Mouse (Mus musculus): ENCODE results near the gene Camta1. TPM values are rescaled to one million over a fixed set of nuclear protein-coding genes. Genes with fewer than 3 reads are reported as not detected.

Gene Camta1
- polyA plus RNA-seq, 1 experiment from 2014 or later, result 159 TPM

DNA sequence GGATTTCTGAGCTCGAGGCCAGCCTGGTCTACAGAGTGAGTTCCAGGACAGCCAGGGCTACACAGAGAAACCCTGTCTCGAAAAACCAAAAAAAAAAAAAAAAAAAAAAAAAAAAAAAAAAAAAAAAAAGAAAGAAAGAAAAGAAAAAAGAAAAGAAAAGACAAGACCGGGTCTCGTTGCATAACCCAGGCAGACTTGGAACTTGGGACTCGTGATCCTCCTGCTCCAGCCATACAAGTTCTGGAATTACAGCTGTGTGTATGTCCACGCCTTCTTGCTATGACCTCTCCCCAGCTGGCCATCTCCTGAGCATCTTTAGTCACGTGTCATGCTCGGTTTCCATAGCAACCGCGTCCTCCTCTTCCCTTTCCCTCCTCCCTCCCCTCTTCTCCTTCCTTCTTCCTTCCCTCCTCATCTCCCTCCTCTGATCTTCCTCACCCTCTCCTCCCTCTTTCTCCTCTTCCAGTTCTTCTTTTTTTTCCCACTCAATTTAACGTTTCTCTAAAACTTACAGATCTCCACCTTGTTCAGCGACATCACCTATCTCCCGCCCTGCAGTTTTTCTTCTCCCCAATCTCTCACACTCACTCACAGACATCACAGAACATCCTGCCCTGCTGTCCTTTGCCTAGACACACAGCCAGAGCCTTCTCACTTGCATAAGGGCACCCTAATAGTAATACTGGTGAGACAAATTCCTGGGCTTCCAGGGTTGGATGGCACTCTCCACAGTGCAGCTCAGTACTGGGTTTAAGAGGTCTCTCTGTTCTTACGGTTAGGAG, 934.6 kb downstream of the Camta1 start:
- H3K9ac ChIP-seq, result no peak overlapping the region
- H3K4me3 ChIP-seq, result no peak overlapping the region
- H3K4me2 ChIP-seq, result no peak overlapping the region
- 52% methylated on average over 14 of the region's 14 CpGs for WGBS
- no peaks in the 10 kb centered on the region for H3K36me3 ChIP-seq
- H3K27ac ChIP-seq (ENCODE audit: poor library complexity, severe bottlenecking), result no peak overlapping the region
- H3K27me3 ChIP-seq (replicated peaks), result 0 out of 2 replicates have a peak, but pooled peaks cover 6% of the 10 kb centered on the region
- no peak for ATAC-seq (ENCODE audit: insufficient number of reproducible peaks, low FRiP score)
- H3K9me3 ChIP-seq (replicated peaks), result no peaks in the 10 kb centered on the region
- H3K4me1 ChIP-seq (replicated peaks), result peaks cover 5% of the 10 kb centered on the region; the same call in 1 of the 2 replicates

DNA sequence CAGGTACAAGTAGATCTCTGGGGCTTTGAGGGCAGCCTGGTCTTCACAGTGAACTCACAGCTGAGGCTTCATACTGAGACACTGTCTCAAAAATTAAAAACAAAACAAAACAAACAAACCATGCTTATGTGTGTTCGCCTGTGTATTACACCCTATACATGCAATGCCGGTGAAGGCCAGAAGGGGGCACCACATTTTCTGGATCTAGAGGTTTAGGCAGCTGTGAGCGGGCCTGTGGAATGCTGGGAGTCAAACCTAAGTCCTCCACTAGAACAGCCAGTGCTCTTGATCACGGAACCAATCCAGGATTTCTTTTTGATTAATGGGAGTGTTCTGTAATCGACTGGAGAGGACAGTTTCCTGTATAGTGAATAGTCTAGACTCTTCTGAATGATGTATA, 935.8 kb downstream of the Camta1 start:
- no peaks in the 10 kb centered on the region for H3K36me3 ChIP-seq
- no peak overlapping the region for H3K4me2 ChIP-seq
- 46% methylated on average over 5 of the region's 5 CpGs for WGBS
- H3K9me3 ChIP-seq (replicated peaks), result no peaks in the 10 kb centered on the region
- H3K27me3 ChIP-seq (replicated peaks), result 0 out of 2 replicates have a peak, but pooled peaks cover 6% of the 10 kb centered on the region
- H3K9ac ChIP-seq, result no peak overlapping the region
- no peak overlapping the region for H3K27ac ChIP-seq (ENCODE audit: poor library complexity, severe bottlenecking)
- no peak overlapping the region for H3K4me3 ChIP-seq
- ATAC-seq (ENCODE audit: insufficient number of reproducible peaks, low FRiP score), result no peak
- peaks cover 5% of the 10 kb centered on the region; the same call in 1 of the 2 replicates for H3K4me1 ChIP-seq (replicated peaks)

DNA sequence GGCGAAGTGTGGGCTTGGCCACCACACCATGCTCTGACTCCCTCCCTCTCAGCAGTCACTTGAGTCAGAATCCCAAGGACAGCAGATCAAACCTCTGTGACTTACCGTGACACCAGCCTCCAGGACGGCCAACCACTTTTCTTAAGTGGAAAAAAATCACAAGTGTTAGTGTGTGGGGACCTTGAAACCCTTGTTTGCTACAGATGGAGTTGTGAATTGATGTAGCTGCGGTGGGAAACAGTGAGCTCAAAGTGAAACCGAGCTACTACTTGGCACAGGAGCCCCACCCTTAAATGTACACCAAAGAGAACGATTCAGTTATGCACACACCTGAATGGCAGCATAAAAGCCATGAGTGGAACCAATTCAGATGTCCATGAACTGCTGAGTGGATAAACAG, 936.7 kb downstream of the Camta1 start:
- Histone ChIP-seq H3K36me3 (no peaks in the 10 kb centered on the region), H3K4me3 (no peak overlapping the region), H3K27ac (ENCODE audit: poor library complexity, severe bottlenecking) (no peak overlapping the region), H3K9ac (no peak overlapping the region), H3K9me3 (replicated peaks) (no peaks in the 10 kb centered on the region), H3K4me1 (replicated peaks) (peaks cover 5% of the 10 kb centered on the region; the same call in 1 of the 2 replicates), H3K4me2 (no peak overlapping the region), H3K27me3 (replicated peaks) (0 out of 2 replicates have a peak, but pooled peaks cover 4% of the 10 kb centered on the region)
- WGBS, result 68% methylated on average over 6 of the region's 6 CpGs
- no peak for ATAC-seq (ENCODE audit: insufficient number of reproducible peaks, low FRiP score)

DNA sequence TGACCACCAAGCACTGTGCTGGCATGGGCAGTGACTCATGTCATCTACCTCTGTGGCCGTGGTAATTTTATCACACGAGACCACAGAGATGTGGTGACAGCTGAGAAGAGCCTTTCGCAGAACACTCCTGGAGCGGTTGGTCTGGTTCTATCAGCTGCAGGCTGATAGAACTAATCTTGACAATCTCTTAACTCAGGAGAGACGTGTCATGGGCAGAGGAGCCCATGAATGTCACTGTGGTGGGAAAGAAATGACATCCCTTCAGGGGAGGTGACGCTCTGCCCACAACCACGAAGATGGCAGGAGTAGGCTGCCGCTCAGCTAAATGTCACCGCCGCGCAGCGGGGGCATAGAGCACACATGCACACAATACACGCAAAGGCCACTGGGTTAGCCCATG, 937.4 kb downstream of the Camta1 start:
- Histone ChIP-seq H3K36me3 (no peaks in the 10 kb centered on the region), H3K27me3 (replicated peaks) (no peaks in the 10 kb centered on the region), H3K4me2 (peak overlapping the region; percentile 16; the same call in 1 of the 2 replicates), H3K9ac (no peak overlapping the region), H3K27ac (ENCODE audit: poor library complexity, severe bottlenecking) (no peak overlapping the region), H3K4me3 (no peak overlapping the region), H3K4me1 (replicated peaks) (peaks cover 5% of the 10 kb centered on the region; the same call in 1 of the 2 replicates), H3K9me3 (replicated peaks) (no peaks in the 10 kb centered on the region)
- WGBS, result 52% methylated on average over 13 of the region's 13 CpGs
- no peak for ATAC-seq (ENCODE audit: insufficient number of reproducible peaks, low FRiP score)

DNA sequence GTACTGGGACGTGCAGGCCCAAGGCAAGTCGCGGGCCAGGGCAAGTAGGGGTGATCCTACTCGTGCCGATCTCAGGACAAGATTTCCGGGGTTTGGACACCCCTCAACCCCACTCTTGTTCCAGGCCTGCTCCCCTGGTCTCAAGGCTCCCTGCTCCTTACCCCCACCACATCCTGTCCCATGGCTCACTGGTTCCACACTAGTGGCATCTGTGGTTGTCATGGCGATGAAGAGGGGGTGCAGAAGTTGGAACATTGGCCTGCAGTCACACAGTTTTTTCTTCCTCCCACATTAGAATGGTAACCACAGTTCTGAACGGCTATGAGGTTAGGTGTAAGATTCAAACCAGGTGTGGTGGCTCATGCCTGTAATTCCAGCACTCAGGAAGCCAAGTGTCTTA, 940.5 kb downstream of the Camta1 start:
- Histone ChIP-seq H3K36me3 (no peaks in the 10 kb centered on the region), H3K9me3 (replicated peaks) (no peaks in the 10 kb centered on the region), H3K9ac (no peak overlapping the region), H3K4me3 (no peak overlapping the region), H3K27ac (ENCODE audit: poor library complexity, severe bottlenecking) (no peak overlapping the region), H3K4me2 (no peak overlapping the region), H3K27me3 (replicated peaks) (no peaks in the 10 kb centered on the region), H3K4me1 (replicated peaks) (peaks cover 5% of the 10 kb centered on the region; the same call in 1 of the 2 replicates)
- 82% methylated on average over 8 of the region's 8 CpGs for WGBS
- no peak for ATAC-seq (ENCODE audit: insufficient number of reproducible peaks, low FRiP score)

DNA sequence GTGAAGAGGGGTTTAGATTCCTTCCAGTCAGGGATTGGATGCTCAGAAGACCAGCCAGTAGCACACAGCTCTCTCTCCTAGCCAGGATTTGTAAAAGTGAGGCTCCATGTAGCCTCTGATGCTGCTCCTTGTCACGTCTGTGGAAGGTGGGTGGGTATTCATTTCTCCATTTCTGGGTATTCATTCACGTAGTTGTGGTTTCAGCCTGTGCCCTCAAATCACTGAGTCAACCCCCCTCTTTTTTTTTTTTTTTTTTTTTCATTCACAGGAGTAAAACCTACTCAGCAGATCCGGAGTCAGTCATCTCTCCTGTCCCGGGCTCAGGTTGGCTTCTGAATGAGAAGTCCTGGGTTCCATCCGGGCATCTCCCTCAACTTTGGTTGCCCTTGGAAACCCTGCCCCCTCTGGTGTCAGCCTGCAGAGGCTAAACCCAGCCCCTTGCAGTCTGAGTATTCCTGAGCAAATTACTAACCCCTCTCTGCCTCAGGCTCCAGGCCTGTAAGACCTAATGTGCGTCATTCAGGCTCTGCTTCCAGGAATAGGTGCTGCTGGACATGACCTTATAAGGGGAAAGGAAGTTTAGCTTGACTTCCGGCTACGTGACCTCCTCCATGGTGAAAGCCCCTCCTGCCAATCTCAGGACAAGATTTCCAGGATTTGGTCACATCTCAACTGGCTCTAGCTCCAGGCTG, 944.2 kb downstream of the Camta1 start:
- Histone ChIP-seq H3K27ac (ENCODE audit: poor library complexity, severe bottlenecking) (no peak overlapping the region), H3K4me2 (no peak overlapping the region), H3K36me3 (no peaks in the 10 kb centered on the region), H3K4me1 (replicated peaks) (peaks cover 19% of the 10 kb centered on the region), H3K9me3 (replicated peaks) (no peaks in the 10 kb centered on the region), H3K9ac (no peak overlapping the region), H3K4me3 (no peak overlapping the region), H3K27me3 (replicated peaks) (no peaks in the 10 kb centered on the region)
- no peak for ATAC-seq (ENCODE audit: insufficient number of reproducible peaks, low FRiP score)
- WGBS, result 44% methylated on average over 8 of the region's 8 CpGs

DNA sequence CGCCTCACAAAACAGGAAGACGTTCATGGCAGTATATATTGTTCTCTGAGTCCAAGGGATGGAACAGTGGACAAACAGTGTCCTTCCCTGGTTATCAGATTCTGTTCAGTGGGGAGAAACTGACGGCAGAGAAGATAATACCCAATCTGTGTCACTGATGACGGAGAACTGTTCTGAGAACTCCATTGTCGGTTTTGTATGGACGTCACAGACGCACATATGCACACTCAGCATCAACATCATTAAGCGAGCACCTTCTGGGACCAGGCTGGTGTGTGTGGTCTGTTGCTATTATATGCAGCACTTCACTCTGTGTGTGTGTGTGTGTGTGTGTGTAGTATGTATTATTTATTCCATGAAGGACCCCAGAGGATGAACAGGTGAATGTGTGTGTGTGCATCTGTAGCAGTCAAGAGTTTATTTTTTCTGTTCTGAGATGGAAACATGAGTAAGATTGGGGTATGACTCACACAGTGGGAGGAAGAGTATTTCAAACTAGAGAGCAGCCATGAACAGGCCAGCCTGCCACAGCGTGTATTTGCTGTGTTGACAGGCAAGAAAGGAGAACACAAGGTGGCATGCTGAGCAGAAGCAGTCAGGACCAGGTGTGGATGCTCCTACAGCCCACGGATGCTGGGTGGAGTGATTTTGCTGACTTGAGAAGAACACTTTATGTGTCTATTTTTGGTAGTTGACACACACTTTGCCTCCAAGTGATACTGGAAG, 946.3 kb downstream of the Camta1 start:
- Histone ChIP-seq H3K4me3 (peak overlapping the region; percentile 60), H3K4me1 (replicated peaks) (peaks cover 19% of the 10 kb centered on the region), H3K9ac (peak overlapping the region; percentile 75), H3K36me3 (no peaks in the 10 kb centered on the region), H3K27me3 (replicated peaks) (no peaks in the 10 kb centered on the region), H3K4me2 (peak overlapping the region; percentile 67), H3K27ac (ENCODE audit: poor library complexity, severe bottlenecking) (peak overlapping the region; percentile 83), H3K9me3 (replicated peaks) (no peaks in the 10 kb centered on the region)
- ATAC-seq (ENCODE audit: insufficient number of reproducible peaks, low FRiP score), result no peak
- WGBS, result 50% methylated on average over 10 of the region's 10 CpGs

DNA sequence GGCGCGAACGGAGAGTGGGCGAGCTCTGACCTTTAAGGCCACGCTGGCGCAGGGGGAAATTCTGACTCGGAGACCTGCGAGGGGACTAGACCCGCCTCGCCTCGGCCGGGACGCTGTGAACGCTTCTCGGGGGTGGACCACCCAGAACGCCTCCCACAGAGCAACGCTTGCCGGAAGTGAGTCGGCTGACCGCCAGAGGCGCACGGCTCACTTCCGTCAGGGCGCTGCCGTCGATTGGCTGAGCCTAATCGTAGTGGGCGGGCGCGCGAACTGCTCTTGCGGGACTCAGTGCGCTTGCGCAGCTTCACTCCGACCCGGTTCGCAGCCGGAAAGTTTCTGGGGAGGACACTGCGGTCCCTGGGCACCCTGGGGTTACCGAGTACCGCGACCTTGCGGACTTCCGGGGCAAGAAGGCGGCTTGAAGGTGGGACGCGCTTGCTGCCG, 947.4 kb downstream of the Camta1 start, which contains the start of the genes Park7 and Tnfrsf9:
Gene Park7 (minus strand): TSS at position 148 of the 444 bp plus-strand sequence.
Gene Tnfrsf9 (plus strand): TSS at position 273 of the 444 bp plus-strand sequence.
- peaks cover 19% of the 10 kb centered on the region for H3K4me1 ChIP-seq (replicated peaks)
- peak within 1 kb of the TSS; percentile 67 for H3K4me2 ChIP-seq
- ATAC-seq (ENCODE audit: insufficient number of reproducible peaks, low FRiP score), result peak; percentile 89
- H3K9me3 ChIP-seq (replicated peaks), result no peaks in the 10 kb centered on the region
- H3K4me3 ChIP-seq, result peak within 1 kb of the TSS; percentile 60
- peak within 1 kb of the TSS; percentile 77 for H3K9ac ChIP-seq
- H3K27me3 ChIP-seq (replicated peaks), result no peaks in the 10 kb centered on the region
- WGBS, result under 1% methylated on average over 48 of the region's 48 CpGs
- no peaks in the 10 kb centered on the region for H3K36me3 ChIP-seq
- H3K27ac ChIP-seq (ENCODE audit: poor library complexity, severe bottlenecking), result peak within 1 kb of the TSS; percentile 83

DNA sequence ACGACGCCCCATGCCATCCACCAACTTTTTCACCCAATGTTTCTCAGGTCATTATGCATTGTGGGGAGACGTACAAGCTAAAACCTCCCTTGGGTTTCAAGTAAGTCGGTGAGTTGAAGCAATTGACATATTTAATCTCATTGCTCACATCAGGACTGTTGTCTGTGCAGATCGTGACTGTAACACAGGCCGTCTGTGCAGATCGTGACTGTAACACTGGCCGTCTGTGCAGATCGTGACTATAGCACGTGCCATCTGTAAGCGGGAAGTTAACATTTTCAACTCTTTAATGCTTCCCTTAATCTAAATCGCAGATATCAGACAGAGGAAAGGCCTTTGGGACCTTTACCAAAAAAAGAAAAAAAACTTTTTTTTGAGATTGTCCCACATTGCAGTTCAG, 947.9 kb downstream of the Camta1 start:
- Histone ChIP-seq H3K9ac (peak overlapping the region; percentile 77), H3K9me3 (replicated peaks) (no peaks in the 10 kb centered on the region), H3K36me3 (no peaks in the 10 kb centered on the region), H3K4me3 (peak overlapping the region; percentile 60), H3K4me2 (peak overlapping the region; percentile 67), H3K27me3 (replicated peaks) (no peaks in the 10 kb centered on the region), H3K27ac (ENCODE audit: poor library complexity, severe bottlenecking) (peak overlapping the region; percentile 75), H3K4me1 (replicated peaks) (peaks cover 23% of the 10 kb centered on the region)
- 18% methylated on average over 12 of the region's 12 CpGs for WGBS
- ATAC-seq (ENCODE audit: insufficient number of reproducible peaks, low FRiP score), result no peak

DNA sequence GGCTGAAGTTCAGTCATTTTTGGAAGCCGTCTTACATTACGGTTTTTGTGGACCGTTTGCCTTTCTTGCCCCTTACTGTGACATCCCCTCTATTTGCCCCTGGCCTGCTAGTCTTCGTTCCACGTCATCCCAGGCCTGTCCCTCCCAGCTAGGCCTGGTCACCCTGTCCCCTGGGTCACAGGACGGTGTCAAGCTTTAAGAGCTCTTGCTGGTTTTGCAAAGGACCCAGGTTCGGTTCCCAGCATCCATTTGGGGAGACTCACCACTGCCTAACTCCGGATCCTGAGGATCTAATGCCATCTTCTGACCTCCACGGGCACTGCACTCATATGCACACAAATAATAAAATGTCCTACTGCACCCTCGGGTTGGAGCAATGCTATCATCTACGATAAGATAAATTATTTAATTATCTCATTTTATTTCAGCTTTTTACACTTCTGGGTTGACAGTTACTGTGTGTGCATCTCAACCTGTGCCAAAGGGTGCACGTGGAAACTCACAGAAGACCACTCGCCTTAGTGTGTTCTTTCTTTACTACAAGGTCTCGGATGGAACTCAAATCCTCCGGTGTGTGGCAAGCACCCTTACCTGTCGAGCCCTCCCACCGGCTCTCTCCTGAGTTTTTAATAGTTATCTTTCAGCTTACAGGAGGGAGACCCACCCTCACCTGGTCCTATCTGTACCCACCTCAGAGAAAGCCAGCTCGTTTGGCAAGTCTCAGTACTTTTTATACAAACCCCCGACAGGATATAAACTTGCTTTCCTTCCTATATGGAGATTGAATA, 951.3 kb downstream of the Camta1 start:
- H3K9ac ChIP-seq, result peak overlapping the region; percentile 13; the same call in 1 of the 2 replicates
- 86% methylated on average over 19 of the region's 19 CpGs for WGBS

More for the DNA sequence above, 951.3 kb downstream of the Camta1 start:
- no peak for ATAC-seq (ENCODE audit: insufficient number of reproducible peaks, low FRiP score)
- H3K36me3 ChIP-seq, result peaks cover 22% of the 10 kb centered on the region
- H3K27me3 ChIP-seq (replicated peaks), result no peaks in the 10 kb centered on the region
- H3K4me3 ChIP-seq, result peak overlapping the region; percentile 91; the same call in 1 of the 2 replicates
- H3K9me3 ChIP-seq (replicated peaks), result no peaks in the 10 kb centered on the region
- H3K27ac ChIP-seq (ENCODE audit: poor library complexity, severe bottlenecking), result 0 out of 2 replicates have a peak overlapping the region, but pooled peaks have one; percentile 17
- H3K4me1 ChIP-seq (replicated peaks), result peaks cover 22% of the 10 kb centered on the region
- peak overlapping the region; percentile 77 for H3K4me2 ChIP-seq

All from heart, embryonic 12.5 days (tissue).